Mouse (Mus musculus): Measurements from ENCODE around the gene Olfr288. TPM values are rescaled to one million over a fixed set of nuclear protein-coding genes. Genes with fewer than 3 reads are reported as not detected.

Olfr288 gene
- polyA plus RNA-seq (2017; shearing (Covaris generic)) = not detected

DNA sequence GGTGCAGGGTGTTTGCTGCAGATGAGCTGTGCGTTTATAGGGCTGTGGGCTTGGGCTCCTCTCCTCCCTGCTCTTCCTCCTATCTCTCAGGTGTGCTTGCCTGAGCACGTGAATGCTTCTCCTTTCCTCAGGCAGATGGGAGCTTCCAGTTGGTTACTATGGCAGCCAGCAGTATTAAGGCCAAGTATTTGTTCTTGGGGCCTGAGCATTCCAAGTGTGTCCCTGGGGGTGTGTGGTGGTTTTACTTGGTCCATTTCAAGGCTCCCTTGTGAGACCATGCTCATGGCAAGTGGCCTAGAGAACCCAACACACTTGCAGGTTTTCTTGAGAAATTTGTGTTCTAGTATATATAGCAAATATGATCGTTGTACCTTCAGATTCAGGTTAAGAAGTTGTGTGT lies at the start of gene Olfr288:
TSS of gene Olfr288 (minus strand) at position 101 of the 400 bp plus-strand sequence.

DNA sequence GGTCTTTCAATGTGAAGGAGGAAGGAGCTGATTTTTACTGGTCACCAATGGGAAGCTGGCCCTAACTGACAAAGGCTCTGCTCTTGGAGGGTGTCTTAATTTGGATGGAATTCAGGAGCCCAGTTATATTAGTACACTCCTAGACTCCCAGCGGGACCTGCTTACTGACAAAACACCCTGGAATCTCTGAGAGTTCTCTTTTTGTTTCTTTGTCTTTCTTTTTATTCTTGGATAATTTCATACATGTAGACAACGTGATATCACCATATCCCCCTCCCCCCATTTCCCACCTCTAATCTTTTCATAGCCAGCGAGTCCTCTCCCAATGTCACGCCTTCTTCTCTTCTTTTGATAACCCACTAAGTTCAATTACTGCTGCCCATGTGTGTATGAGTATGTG lies 39.0 kb upstream of the Olfr288 start, which contains the start of gene Olfr286:
TSS of gene Olfr286 (minus strand) at position 101 of the 400 bp plus-strand sequence.

DNA sequence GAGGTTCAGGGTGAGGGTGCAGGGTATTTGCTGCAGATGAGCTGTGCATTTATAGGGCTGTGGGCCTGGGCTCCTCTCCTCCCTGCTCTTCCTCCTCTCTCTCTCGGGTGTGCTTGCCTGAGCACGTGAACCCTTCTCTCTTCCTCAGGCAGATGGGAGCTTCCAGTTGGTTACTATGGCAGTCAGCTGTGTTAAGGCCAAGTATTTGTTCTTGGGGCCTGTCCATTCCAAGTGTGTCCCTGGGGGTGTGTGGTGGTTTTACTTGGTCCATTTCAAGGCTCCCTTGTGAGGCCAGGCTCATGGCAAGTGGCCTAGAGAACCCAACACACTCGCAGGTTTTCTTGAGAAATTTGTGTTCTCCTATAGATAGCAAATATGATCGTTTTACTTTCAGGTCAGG lies 25.5 kb upstream of the Olfr288 start, which contains the start of the genes Gm44579 and Olfr287:
TSS of gene Gm44579 (minus strand) at position 101 of the 400 bp plus-strand sequence.
TSS of gene Olfr287 (minus strand) at position 180 of the 400 bp plus-strand sequence.

DNA sequence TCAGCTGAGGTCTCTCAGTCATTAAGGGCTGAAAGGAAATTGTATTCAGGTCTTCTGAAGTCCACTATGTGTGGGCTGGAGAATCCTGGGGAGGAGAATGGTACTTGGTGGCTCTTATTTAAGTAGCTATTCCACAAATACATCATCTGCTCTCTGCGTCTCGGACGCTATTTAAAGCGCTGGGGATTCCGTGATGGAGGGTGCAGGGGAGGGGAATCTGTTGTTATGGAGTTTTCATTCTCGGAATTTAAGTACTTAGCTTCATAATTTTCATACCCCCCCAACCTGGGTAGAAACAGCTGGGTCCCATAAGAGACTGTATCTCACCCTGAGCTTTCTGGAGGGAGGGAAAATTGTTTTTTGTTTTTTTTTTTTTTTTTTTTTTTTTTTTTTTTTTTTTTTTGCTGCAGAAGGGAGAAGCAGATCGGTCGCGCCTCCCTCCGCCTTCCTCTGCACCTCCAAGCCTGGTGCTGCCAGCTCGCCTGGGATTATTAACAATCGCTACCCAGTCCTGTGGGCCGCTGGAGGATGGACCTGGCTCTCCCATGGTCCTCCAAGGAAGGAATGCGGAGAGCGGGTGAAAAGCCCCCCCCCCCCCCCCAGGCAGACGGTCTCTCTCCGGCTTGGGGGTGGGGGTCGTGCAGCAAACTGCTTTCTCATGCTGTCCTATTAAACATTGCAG lies 28.2 kb downstream of the Olfr288 start, which contains the start of gene Ccdc184:
TSS of gene Ccdc184 (plus strand) at position 196 of the 682 bp plus-strand sequence.

DNA sequence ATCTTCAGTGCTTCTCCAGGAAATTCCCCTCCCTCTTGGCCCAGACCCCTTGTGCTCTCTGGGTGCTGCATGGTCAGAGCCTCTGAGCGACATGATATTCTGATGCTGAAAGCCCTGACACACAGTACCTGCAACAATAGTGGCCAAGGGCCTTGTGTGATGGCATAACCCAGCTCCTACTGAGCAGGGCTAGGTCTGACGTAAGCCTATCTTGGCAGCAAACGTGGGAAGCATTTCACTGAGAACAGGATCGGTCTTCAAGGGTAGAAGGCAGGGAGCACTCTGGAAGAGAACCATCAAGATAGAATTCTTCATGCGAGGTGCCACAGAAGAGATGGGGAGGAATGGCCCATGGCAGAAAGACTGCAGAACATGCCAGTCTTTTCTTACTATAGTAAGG lies 29.8 kb downstream of the Olfr288 start, which contains the start of gene Asb8:
TSS of gene Asb8 (minus strand) at position 101 of the 400 bp plus-strand sequence.

Other genes starting within 250 kb of the Olfr288 start
- 26.6 TPM for gene Tmem106c, start 231.3 kb downstream of the Olfr288 start, polyA plus RNA-seq (2017; shearing (Covaris generic))
- not detected for gene Col2a1, start 190.8 kb downstream of the Olfr288 start, polyA plus RNA-seq (2017; shearing (Covaris generic))
- gene Pfkm, start 103.0 kb downstream of the Olfr288 start, polyA plus RNA-seq (2017; shearing (Covaris generic)) = 14.7 TPM
- gene Senp1, start 101.8 kb downstream of the Olfr288 start, polyA plus RNA-seq (2017; shearing (Covaris generic)) = 64.3 TPM
- gene Asb8, start 29.9 kb downstream of the Olfr288 start, polyA plus RNA-seq (2017; shearing (Covaris generic)) = 51.2 TPM
- gene Ccdc184, start 28.4 kb downstream of the Olfr288 start, polyA plus RNA-seq (2017; shearing (Covaris generic)) = 0.45 TPM
- gene Gm44579, start 25.4 kb upstream of the Olfr288 start, polyA plus RNA-seq (2017; shearing (Covaris generic)) = not detected
- gene Olfr287, start 25.5 kb upstream of the Olfr288 start, polyA plus RNA-seq (2017; shearing (Covaris generic)) = not detected
- not detected for gene Olfr286, start 38.9 kb upstream of the Olfr288 start, polyA plus RNA-seq (2017; shearing (Covaris generic))
- not detected for gene H1fnt, start 61.8 kb upstream of the Olfr288 start, polyA plus RNA-seq (2017; shearing (Covaris generic))
- not detected for gene Zfp641, start 100.6 kb upstream of the Olfr288 start, polyA plus RNA-seq (2017; shearing (Covaris generic))
- not detected for gene Olfr285, start 121.8 kb upstream of the Olfr288 start, polyA plus RNA-seq (2017; shearing (Covaris generic))
- not detected for gene Olfr284, start 145.4 kb upstream of the Olfr288 start, polyA plus RNA-seq (2017; shearing (Covaris generic))
- not detected for gene Olfr283, start 185.4 kb upstream of the Olfr288 start, polyA plus RNA-seq (2017; shearing (Covaris generic))
- not detected for gene Olfr282, start 235.7 kb upstream of the Olfr288 start, polyA plus RNA-seq (2017; shearing (Covaris generic))